18 mouse cellular contexts compared by ENCODE assay signal in genomic region chr15:81386327-81386726, GRCm38 (mm10). TPM values are rescaled to one million over a fixed set of nuclear protein-coding genes. Genes with fewer than 3 reads are reported as not detected.
A peak's percentile ranks its signal among the peaks of the same experiment; 100 is the strongest.
DNase-seq lines count a peak whose midpoint lies in the region; ATAC-seq and TF ChIP-seq lines count a peak whose summit lies in the region.
"Had no signal": no experiment of that assay in that cellular context is flagged by ENCODE, and none has a peak within 500 bp of the region (broad histone marks: within the 10 kb centered on the region; RNA-seq: fewer than 3 reads in every experiment).

No protein-coding gene starts in this region.

- CTCF ChIA-PET in Patski (lab: Charles Lee): interaction anchor here (0.7 to 0.9 kb wide), 2 partner anchors 11 to 31 kb away, joined by 3 read pairs; no protein-coding TSS in a partner anchor

- DNase-seq in midbrain, embryonic 14.5 days: peak; percentile 5
- no peak for DNase-seq in Patski (ENCODE audit: low read depth, low spot score)
- DNase-seq in adrenal gland, postnatal 14 days: no peak
- DNase-seq: cerebellum, adult 8-10 months; heart, postnatal 36 days; kidney, postnatal 25 days; layer of hippocampus, postnatal 36 days; right cerebral cortex, postnatal 25 days; thymus, adult 2 months had no signal

- H3K4me3 ChIP-seq in intestine, postnatal 0 days (ENCODE audit: low read depth, low read length): no peak overlapping the region
- H3K4me3 ChIP-seq in intestine, embryonic 16.5 days (ENCODE audit: low read length): no peak overlapping the region
- no peak overlapping the region for H3K4me3 ChIP-seq in midbrain, embryonic 14.5 days (replicated peaks; ENCODE audit: low read depth, low read length)
- H3K4me3 ChIP-seq in midbrain, embryonic 13.5 days (replicated peaks): no peak overlapping the region
- no peak overlapping the region for H3K4me3 ChIP-seq in heart, embryonic 11.5 days (ENCODE audit: low read depth, low read length)
- H3K4me3 ChIP-seq: embryonic facial prominence, embryonic 12.5 days; midbrain, embryonic 10.5 days had no signal

- 95% methylated on average over 5 of the region's 5 CpGs for WGBS in intestine, postnatal 0 days
- WGBS in intestine, embryonic 16.5 days: 96% methylated on average over 5 of the region's 5 CpGs
- WGBS in midbrain, embryonic 14.5 days: 97% methylated on average over 5 of the region's 5 CpGs
- WGBS in midbrain, embryonic 13.5 days: 99% methylated on average over 5 of the region's 5 CpGs
- WGBS in heart, embryonic 11.5 days (ENCODE audit: insufficient replicate concordance): 96% methylated on average over 5 of the region's 5 CpGs

- peaks cover 68% of the 10 kb centered on the region for H3K36me3 ChIP-seq in intestine, postnatal 0 days (ENCODE audit: control insufficient read depth, insufficient read depth)
- peaks cover 7% of the 10 kb centered on the region; the same call in 1 of the 2 replicates for H3K36me3 ChIP-seq in intestine, embryonic 16.5 days (ENCODE audit: control insufficient read depth, insufficient read depth, low read length)
- peaks cover 83% of the 10 kb centered on the region for H3K36me3 ChIP-seq in midbrain, embryonic 14.5 days (ENCODE audit: control insufficient read depth, insufficient read depth, low read length)
- H3K36me3 ChIP-seq in midbrain, embryonic 13.5 days: peaks cover 87% of the 10 kb centered on the region
- H3K36me3 ChIP-seq in heart, embryonic 11.5 days (ENCODE audit: control insufficient read depth, insufficient read depth, low read length): peaks cover 46% of the 10 kb centered on the region

- no peak overlapping the region for H3K9ac ChIP-seq in intestine, postnatal 0 days (ENCODE audit: low read depth, low read length)
- no peak overlapping the region for H3K9ac ChIP-seq in intestine, embryonic 16.5 days (ENCODE audit: low read depth, low read length)
- no peak overlapping the region for H3K9ac ChIP-seq in midbrain, embryonic 14.5 days (replicated peaks; ENCODE audit: low read length)
- H3K9ac ChIP-seq in midbrain, embryonic 13.5 days (replicated peaks): no peak overlapping the region
- H3K9ac ChIP-seq in heart, embryonic 11.5 days (ENCODE audit: low read depth, low read length): no peak overlapping the region
- H3K9ac ChIP-seq: embryonic facial prominence, embryonic 12.5 days had no signal

- no peaks in the 10 kb centered on the region for H3K27me3 ChIP-seq in intestine, postnatal 0 days (replicated peaks; ENCODE audit: control insufficient read depth, insufficient read depth, low read length)
- no peaks in the 10 kb centered on the region for H3K27me3 ChIP-seq in intestine, embryonic 16.5 days (replicated peaks; ENCODE audit: control insufficient read depth, insufficient read depth, low read length)
- H3K27me3 ChIP-seq in midbrain, embryonic 14.5 days (ENCODE audit: control insufficient read depth, insufficient read depth, low read length): no peaks in the 10 kb centered on the region
- H3K27me3 ChIP-seq in midbrain, embryonic 13.5 days: no peaks in the 10 kb centered on the region
- H3K27me3 ChIP-seq in Patski: no peaks in the 10 kb centered on the region
- no peaks in the 10 kb centered on the region for H3K27me3 ChIP-seq in heart, embryonic 11.5 days (ENCODE audit: control insufficient read depth, insufficient read depth, low read length)
- H3K27me3 ChIP-seq: embryonic facial prominence, embryonic 12.5 days had no signal

- no peak overlapping the region for H3K27ac ChIP-seq in intestine, postnatal 0 days (ENCODE audit: low read depth, low read length)
- no peak overlapping the region for H3K27ac ChIP-seq in intestine, embryonic 16.5 days (ENCODE audit: low read length)
- H3K27ac ChIP-seq in midbrain, embryonic 14.5 days (replicated peaks; ENCODE audit: low read depth, low read length): no peak overlapping the region
- H3K27ac ChIP-seq in midbrain, embryonic 13.5 days: no peak overlapping the region
- H3K27ac ChIP-seq in heart, embryonic 11.5 days (ENCODE audit: low read depth, low read length): no peak overlapping the region
- H3K27ac ChIP-seq: embryonic facial prominence, embryonic 12.5 days; midbrain, embryonic 10.5 days had no signal

- H3K4me1 ChIP-seq in intestine, postnatal 0 days (replicated peaks; ENCODE audit: control insufficient read depth, insufficient read depth, low read length): no peaks in the 10 kb centered on the region
- H3K4me1 ChIP-seq in intestine, embryonic 16.5 days (ENCODE audit: control insufficient read depth, insufficient read depth, low read length): no peaks in the 10 kb centered on the region
- H3K4me1 ChIP-seq in midbrain, embryonic 14.5 days (ENCODE audit: control insufficient read depth, insufficient read depth, low read length): no peaks in the 10 kb centered on the region
- no peaks in the 10 kb centered on the region for H3K4me1 ChIP-seq in midbrain, embryonic 13.5 days (replicated peaks)
- H3K4me1 ChIP-seq in heart, embryonic 11.5 days (ENCODE audit: control insufficient read depth, insufficient read depth, low read length): no peaks in the 10 kb centered on the region
- H3K4me1 ChIP-seq: embryonic facial prominence, embryonic 12.5 days; midbrain, embryonic 10.5 days had no signal

- POLR2A ChIA-PET in Patski (lab: Charles Lee): no interaction called here

- TF ChIP-seq CTCF in intestine, postnatal 0 days (IDR thresholded peaks at IDR 0.05; ENCODE audit: low read depth): peak; percentile 48
- peak; percentile 59 for TF ChIP-seq CTCF in Patski (IDR thresholded peaks at IDR 0.05)

- in situ Hi-C loops in Patski (cut with MboI; ENCODE audit: low pct_unique_long_range_greater_than_20kb): no loop called here

- ATAC-seq in intestine, postnatal 0 days: no peak
- ATAC-seq in intestine, embryonic 16.5 days: no peak
- ATAC-seq in midbrain, embryonic 14.5 days (ENCODE audit: low FRiP score, low TSS enrichment): no peak
- no peak for ATAC-seq in midbrain, embryonic 13.5 days
- no peak for ATAC-seq in Patski
- ATAC-seq in heart, embryonic 11.5 days (replicated peaks; ENCODE audit: insufficient number of reproducible peaks, low FRiP score, low TSS enrichment): no peak
- ATAC-seq: activated CD4-positive, CD25-positive, alpha-beta regulatory T cell, adult 4 months; inflammation-experienced regulatory T-cells, adult 6 months had no signal

- no peaks in the 10 kb centered on the region for H3K9me3 ChIP-seq in intestine, postnatal 0 days (ENCODE audit: control insufficient read depth)
- no peaks in the 10 kb centered on the region for H3K9me3 ChIP-seq in intestine, embryonic 16.5 days (ENCODE audit: control insufficient read depth, low read length)
- H3K9me3 ChIP-seq in midbrain, embryonic 14.5 days (ENCODE audit: control insufficient read depth, low read length): no peaks in the 10 kb centered on the region
- no peaks in the 10 kb centered on the region for H3K9me3 ChIP-seq in midbrain, embryonic 13.5 days
- no peaks in the 10 kb centered on the region for H3K9me3 ChIP-seq in heart, embryonic 11.5 days (replicated peaks; ENCODE audit: control insufficient read depth, low read length)
- H3K9me3 ChIP-seq: embryonic facial prominence, embryonic 12.5 days; midbrain, embryonic 10.5 days had no signal

- no peak overlapping the region for H3K4me2 ChIP-seq in intestine, postnatal 0 days (replicated peaks; ENCODE audit: low read depth)
- no peak overlapping the region for H3K4me2 ChIP-seq in intestine, embryonic 16.5 days (ENCODE audit: low read depth, low read length)
- H3K4me2 ChIP-seq in midbrain, embryonic 14.5 days (ENCODE audit: low read length): no peak overlapping the region
- H3K4me2 ChIP-seq in midbrain, embryonic 13.5 days (replicated peaks): no peak overlapping the region
- H3K4me2 ChIP-seq in heart, embryonic 11.5 days: no peak overlapping the region
- H3K4me2 ChIP-seq: embryonic facial prominence, embryonic 12.5 days had no signal

RNA-seq across cellular contexts. Expression of gene St13, which starts 13.6 kb away (rescaled TPM):
- polyA plus RNA-seq in intestine, postnatal 0 days (2015; fragmentation: Nextera tagmentation; extraction: Ambion mirVana): 66.9 and 68.2 TPM in 2 replicates
- 154 and 156 TPM in 2 replicates for polyA plus RNA-seq in intestine, embryonic 16.5 days (2015; fragmentation: Nextera tagmentation; extraction: Ambion mirVana)
- polyA plus RNA-seq in midbrain, embryonic 14.5 days (2014; fragmentation: Nextera tagmentation; extraction: Ambion mirVana): 176 and 179 TPM in 2 replicates
- polyA plus RNA-seq in midbrain, embryonic 13.5 days (2015; fragmentation: Nextera tagmentation; extraction: Ambion mirVana): 182 and 203 TPM in 2 replicates
- 471 TPM for polyA plus RNA-seq in Patski (2021)
- 256 and 303 TPM in 2 replicates for total RNA-seq in adrenal gland, postnatal 14 days (2021)
- polyA plus RNA-seq in heart, embryonic 11.5 days (2014; fragmentation: Nextera tagmentation; extraction: Ambion mirVana): 138 and 140 TPM in 2 replicates

RNA-seq across cellular contexts. Expression of gene Xpnpep3, which starts 13.6 kb away (rescaled TPM):
- 2.3 and 2.4 TPM in 2 replicates for polyA plus RNA-seq in intestine, postnatal 0 days (2015; fragmentation: Nextera tagmentation; extraction: Ambion mirVana)
- polyA plus RNA-seq in intestine, embryonic 16.5 days (2015; fragmentation: Nextera tagmentation; extraction: Ambion mirVana): 6.9 and 7.8 TPM in 2 replicates
- 3.9 and 6.6 TPM in 2 replicates for polyA plus RNA-seq in midbrain, embryonic 14.5 days (2014; fragmentation: Nextera tagmentation; extraction: Ambion mirVana)
- 9.8 TPM in 2 replicates for polyA plus RNA-seq in midbrain, embryonic 13.5 days (2015; fragmentation: Nextera tagmentation; extraction: Ambion mirVana)
- 13.8 TPM for polyA plus RNA-seq in Patski (2021)
- total RNA-seq in adrenal gland, postnatal 14 days (2021): 21.6 and 29.2 TPM in 2 replicates
- polyA plus RNA-seq in heart, embryonic 11.5 days (2014; fragmentation: Nextera tagmentation; extraction: Ambion mirVana): 9.6 and 11.4 TPM in 2 replicates

RNA-seq across cellular contexts. Expression of gene Dnajb7, which starts 21.8 kb away (rescaled TPM):
- 0.17 and 0.35 TPM in 2 replicates for polyA plus RNA-seq in intestine, postnatal 0 days (2015; fragmentation: Nextera tagmentation; extraction: Ambion mirVana)
- polyA plus RNA-seq in intestine, embryonic 16.5 days (2015; fragmentation: Nextera tagmentation; extraction: Ambion mirVana): 1.2 and 1.6 TPM in 2 replicates
- 0.47 and 1.1 TPM in 2 replicates for polyA plus RNA-seq in midbrain, embryonic 14.5 days (2014; fragmentation: Nextera tagmentation; extraction: Ambion mirVana)
- 1.7 and 2.4 TPM in 2 replicates for polyA plus RNA-seq in midbrain, embryonic 13.5 days (2015; fragmentation: Nextera tagmentation; extraction: Ambion mirVana)
- not detected for polyA plus RNA-seq in Patski (2021)
- not detected in 2 replicates for total RNA-seq in adrenal gland, postnatal 14 days (2021)
- polyA plus RNA-seq in heart, embryonic 11.5 days (2014; fragmentation: Nextera tagmentation; extraction: Ambion mirVana): 1.1 and 1.2 TPM in 2 replicates
- total RNA-seq: gastrocnemius, adult 8-10 months; heart, postnatal 36 days; layer of hippocampus, postnatal 36 days had no signal
- polyA plus RNA-seq: thymus, adult 2 months had no signal

RNA-seq across cellular contexts. Expression of gene Slc25a17, which starts 25.7 kb away (rescaled TPM):
- 30.6 and 33.2 TPM in 2 replicates for polyA plus RNA-seq in intestine, postnatal 0 days (2015; fragmentation: Nextera tagmentation; extraction: Ambion mirVana)
- 61.7 and 67.4 TPM in 2 replicates for polyA plus RNA-seq in intestine, embryonic 16.5 days (2015; fragmentation: Nextera tagmentation; extraction: Ambion mirVana)
- 151 and 153 TPM in 2 replicates for polyA plus RNA-seq in midbrain, embryonic 14.5 days (2014; fragmentation: Nextera tagmentation; extraction: Ambion mirVana)
- polyA plus RNA-seq in midbrain, embryonic 13.5 days (2015; fragmentation: Nextera tagmentation; extraction: Ambion mirVana): 133 and 141 TPM in 2 replicates
- 113 TPM for polyA plus RNA-seq in Patski (2021)
- total RNA-seq in adrenal gland, postnatal 14 days (2021): 139 and 141 TPM in 2 replicates
- 58.7 and 59.6 TPM in 2 replicates for polyA plus RNA-seq in heart, embryonic 11.5 days (2014; fragmentation: Nextera tagmentation; extraction: Ambion mirVana)
